Mouse (Mus musculus) hindlimb bud, embryonic 11.5 days (tissue): ENCODE results near the gene Zmiz2.
"Not testable (repeated sequence)": the region's sequence is repeated elsewhere in the genome, so short reads cannot be mapped to it uniquely, and the experiment has no call there.

Source experiments
- DNase-seq: peaks from one replicate; pipeline ENCODE4 v3.0.0-alpha.2; 2012; ENCODE audit warnings: low read depth, low spot score; ENCODE audit errors: extremely low spot score

Gene Zmiz2

GRCm38 (mm10) chr11:6395565-6395964 is 6.7 kb downstream of the Zmiz2 start:
- DNase-seq = no peak

DNA sequence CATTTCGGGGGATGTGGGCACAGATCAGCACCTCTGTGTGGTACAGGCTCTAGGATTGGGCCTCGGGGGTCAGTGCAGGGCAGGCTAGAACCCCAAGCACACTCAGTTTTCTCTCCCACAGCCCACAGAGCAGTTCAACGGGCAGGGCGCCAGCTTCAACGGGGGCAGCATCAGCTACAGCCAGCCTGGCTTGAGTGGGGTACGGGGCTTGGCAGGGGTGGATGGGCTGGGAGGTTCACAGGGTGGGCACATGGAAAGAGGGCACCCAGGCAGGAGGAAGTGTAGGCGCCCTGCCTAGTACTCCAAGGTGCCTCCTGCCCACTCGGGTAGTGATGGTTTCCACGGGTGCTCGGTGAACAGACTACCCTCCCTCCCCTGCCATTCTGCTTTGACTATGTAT is 9.3 kb downstream of the Zmiz2 start:
- no peak for DNase-seq

GRCm38 (mm10) chr11:6402515-6403510 is 13.9 kb downstream of the Zmiz2 start:
- no peak for DNase-seq

DNA sequence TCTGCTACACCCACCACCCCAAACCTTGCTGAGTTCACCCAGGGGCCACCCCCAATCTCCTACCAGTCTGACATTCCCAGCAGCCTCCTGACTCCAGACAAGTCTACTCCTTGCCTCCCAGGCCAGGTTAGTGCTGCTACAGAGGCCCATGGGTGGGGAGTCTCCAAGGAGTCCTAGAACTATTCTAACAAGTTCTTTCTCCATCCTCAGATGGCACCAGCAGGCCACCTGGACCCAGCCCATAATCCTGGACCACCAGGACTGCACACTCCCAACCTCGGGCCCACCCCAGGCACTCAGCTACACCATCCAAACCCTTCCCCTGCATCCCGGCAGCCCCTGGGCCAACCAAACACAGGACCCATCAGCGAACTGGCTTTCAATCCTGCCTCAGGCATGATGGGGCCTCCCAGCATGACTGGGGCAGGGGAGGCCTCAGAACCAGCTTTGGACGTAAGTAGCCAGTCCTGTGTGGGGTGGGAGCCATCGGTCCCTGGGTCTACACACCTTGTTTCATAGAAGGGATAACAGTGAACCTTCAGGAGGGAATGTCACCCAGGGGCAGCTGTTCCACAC is 15.0 kb downstream of the Zmiz2 start:
- no peak for DNase-seq

- DNase-seq = no peak
Observed at GRCm38 (mm10) chr11:6404699-6405566, 16.1 kb downstream of the Zmiz2 start.

DNA sequence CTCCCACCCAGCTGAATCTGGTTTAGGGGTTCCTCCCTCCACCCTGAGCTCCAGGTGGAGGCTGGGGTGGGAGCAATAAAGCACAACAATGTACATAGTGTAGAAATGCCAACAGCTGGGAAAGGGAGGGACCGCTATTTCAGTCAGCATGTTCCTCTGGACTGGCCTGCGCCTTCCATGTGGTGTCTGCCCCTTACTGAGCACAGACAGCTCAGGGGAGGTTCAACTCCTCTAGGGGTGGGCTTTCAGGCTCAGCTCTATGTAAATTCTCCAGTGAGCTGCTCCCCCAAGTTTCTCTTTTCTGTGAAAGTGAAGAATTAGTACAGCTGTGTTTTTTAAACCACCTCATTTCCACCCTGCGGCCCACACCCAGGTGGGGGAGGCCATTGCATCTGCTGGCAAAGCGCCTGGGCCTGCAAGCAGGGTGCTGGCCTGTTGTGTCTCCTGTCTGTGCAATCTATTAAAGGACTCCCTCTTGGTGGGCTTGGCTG is 16.8 kb downstream of the Zmiz2 start:
- DNase-seq = no peak

DNA sequence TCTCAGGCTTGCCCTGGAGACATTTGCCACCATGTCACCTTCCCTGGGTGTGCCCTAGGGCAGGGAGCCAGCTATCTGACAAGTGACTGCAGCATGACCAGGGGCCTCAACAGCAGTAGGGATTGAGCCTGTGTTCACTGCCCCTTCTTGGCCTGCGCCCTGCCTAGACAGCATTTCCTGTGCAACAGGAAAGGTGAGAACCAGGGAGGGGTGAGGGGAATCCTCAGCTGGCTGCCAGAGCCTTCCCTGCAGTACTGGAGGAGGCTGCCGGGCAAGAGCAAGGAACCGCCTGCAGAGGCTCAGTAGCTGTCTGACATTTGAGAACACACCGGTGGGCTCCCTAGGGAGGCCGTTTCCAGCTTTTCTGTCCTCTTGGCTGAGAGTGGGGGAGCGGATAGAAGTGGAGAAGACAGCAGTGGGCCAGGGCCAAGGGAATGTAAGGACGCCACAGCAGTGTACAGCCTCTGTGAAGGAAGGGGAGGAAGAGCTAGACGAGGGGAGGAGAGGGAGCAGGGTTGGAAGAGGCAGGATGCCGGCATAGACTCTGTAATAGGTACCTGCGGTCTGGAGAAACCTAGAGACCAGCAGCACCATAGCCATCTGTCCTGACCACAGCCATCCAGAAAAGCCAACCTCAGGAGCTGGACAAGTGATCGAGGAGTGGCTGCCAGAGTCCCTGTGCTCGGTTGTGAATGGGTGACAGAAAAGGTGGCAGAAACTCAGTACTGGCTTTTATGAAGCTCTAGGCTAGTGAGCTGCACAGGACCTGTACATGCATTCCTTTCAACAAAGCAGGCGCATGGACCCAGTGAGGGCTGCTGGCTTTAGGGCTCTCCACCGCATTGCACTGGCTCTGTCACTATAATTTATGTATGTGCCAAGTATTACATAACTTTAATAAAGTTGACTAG is 17.6 kb downstream of the Zmiz2 start:
- DNase-seq = no peak

DNA sequence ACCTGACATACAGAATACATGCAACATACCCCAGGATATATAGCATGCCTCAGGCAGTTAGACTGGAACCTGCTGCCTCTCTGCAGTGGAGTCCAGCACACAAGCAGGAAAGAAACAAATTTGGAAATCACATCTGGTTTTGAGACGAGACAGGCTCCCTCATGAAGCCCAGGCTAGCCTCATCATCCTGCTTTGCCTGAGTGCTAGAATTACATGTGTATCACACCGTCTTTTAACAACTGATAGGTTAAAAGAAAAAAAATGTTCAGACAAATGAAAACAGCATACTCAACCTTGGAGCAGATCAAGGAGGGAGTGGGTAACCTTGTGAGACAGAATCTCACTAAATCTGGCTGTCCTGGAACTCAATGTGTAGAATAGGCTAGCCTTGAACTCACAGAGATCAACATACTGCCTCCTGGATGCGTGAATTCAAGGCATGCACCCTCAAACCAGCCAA is 18.3 kb downstream of the Zmiz2 start:
- no peak for DNase-seq

- no peak for DNase-seq
Observed at GRCm38 (mm10) chr11:6410050-6410602, 21.3 kb downstream of the Zmiz2 start.

DNA sequence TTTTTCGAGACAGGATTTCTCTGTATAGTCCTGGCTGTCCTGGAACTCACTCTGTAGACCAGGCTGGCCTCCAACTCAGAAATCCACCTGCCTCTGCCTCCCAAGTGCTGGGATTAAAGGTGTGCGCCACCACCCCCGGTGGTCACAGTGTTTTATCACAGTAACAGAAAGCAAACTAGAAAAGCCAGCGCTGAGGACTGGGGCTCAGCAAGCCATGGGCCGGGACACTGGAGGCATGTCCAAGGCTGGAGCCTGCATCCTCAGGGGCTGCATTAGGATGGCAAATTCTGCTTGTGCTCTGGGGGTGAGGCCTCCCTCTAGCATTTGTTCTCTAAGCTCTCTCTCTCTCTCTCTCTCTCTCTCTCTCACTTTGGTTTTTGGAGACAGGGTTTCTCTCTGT is 21.9 kb downstream of the Zmiz2 start:
- not testable (repeated sequence) for DNase-seq

DNA sequence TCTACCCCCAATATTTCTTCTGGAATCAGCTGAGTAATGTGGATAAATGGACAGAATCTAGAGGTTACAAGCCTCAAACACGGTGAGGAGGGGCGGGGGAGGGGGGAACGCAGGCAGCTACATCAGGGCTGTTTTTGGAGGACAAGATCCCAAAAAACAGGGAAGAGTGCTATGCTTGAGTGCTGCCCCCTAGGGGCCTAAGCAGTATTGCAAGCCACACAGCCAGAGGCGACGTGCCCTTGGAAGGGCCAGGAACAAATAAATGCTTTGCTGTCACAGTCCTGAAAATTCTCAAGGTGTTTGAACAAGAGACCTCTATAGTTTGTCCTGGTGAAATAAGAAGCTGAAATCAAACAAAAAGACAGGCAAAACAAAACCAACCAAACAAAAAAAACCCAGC is 22.8 kb downstream of the Zmiz2 start:
- DNase-seq = no peak

DNA sequence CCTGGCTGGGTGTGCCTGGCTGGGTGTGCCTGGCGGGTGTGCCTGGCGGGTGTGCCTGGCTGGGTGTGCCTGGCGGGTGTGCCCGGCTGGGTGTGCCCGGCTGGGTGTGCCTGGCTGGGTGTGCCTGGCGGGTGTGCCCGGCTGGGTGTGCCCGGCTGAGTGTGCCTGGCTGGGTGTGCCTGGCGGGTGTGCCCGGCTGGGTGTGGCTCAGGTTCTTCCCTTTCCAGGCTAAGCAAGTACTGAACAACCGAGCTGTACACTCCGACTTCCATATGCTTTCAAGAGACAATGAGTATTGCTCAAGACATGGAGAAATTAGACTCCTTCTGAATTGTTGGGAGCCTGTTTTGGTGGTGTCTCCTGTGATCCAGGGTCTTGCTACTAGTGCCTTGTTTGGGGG is 24.4 kb downstream of the Zmiz2 start:
- DNase-seq = no peak

DNA sequence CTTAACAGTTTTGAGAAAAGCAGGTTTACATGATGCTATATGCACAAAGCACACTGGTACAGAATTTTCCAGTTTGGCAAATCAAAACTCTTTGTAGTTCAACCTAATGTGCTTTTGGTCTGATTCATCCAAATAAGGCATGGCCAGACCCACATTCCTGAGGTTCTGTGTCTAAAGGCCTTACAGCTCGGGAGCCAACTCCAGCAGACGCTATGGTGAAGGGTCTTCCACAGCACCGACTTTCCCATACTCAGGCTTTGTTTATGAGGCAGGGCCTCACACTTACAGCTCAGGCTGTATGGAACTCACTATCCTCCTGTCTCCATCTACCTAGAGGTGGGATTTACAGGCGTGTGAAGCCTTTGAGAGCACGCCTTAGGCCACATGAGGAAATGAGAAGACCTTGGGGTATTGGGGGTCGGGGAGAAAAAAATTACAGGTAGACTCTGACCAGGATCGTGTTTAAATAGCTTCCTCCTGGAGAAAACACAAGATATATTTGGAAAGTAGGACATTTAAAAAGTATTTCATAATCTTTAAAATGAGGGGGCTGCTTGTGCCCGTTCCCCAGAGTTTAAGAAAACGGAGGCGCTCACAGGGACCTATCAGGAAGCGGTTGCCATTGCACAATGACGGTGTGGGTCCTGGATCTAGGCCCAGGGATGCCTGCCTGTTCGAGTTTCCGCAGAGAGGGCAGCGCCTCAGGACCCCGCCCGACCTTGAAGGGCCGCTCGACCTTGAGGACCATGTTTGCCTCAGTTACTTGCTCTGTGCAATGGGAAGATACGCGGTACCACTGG is 26.1 kb downstream of the Zmiz2 start, which contains the start of gene Ppia:
Gene Ppia (plus strand): TSS at position 693 of the 800 bp plus-strand sequence.
- no peak for DNase-seq

GRCm38 (mm10) chr11:6415551-6416404 is 26.9 kb downstream of the Zmiz2 start:
- DNase-seq = no peak

DNA sequence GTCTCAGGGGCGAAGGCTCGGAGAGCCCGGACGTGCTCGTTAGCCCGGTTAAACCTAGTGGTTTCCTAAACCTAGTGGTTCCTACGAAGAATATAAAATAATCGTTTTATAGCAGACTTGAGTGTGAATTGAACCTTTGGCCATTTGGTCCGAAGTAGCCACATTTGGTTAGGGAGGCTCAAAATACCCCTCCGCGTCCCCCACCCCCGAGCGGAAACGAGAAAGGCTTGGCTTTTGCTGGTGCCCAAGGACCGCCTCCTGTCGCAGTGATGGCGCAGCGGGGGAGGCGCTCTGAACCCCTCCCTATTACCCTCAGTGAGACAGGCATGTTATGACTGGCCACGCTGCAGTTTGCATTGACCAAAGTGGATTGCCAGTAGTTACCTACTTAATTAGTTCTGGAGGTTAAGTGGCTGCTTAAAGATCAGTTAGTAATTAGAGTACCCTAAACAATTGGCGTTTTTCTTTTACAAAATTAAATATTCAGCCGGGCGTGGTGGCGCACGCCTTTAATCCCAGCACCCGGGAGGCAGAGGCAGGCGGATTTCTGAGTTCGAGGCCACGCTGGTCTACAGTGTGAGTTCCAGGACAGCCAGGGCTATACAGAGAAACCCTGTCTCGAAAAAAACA is 27.6 kb downstream of the Zmiz2 start:
- no peak for DNase-seq

GRCm38 (mm10) chr11:6417069-6417468 is 28.2 kb downstream of the Zmiz2 start:
- DNase-seq = no peak

GRCm38 (mm10) chr11:6417490-6417889 is 28.6 kb downstream of the Zmiz2 start:
- DNase-seq = no peak
